Mouse (Mus musculus) midbrain, embryonic 11.5 days (tissue): ENCODE results near the gene Tmem63a. TPM values are rescaled to one million over a fixed set of nuclear protein-coding genes. Genes with fewer than 3 reads are reported as not detected.

Experiments
- polyA plus RNA-seq: library from polyadenylated mRNA; unstranded; fragments of >200 nt; fragmentation: Nextera tagmentation; extraction: Ambion mirVana; gene quantifications from 2 replicates; pipeline ENCODE4 v1.2.1, GENCODE M21; 2014

Gene Tmem63a
- polyA plus RNA-seq, 1 experiment from 2014 or later: 2.5 TPM

Other genes starting within 250 kb of the Tmem63a start
- 0.08 TPM in 1 of 2 replicates, not detected in the other for gene Mixl1, start 245.3 kb upstream of the Tmem63a start, polyA plus RNA-seq
- gene Acbd3, start 216.3 kb upstream of the Tmem63a start, polyA plus RNA-seq: 20.8 and 21.6 TPM in 2 replicates
- gene H3f3a, start 128.4 kb upstream of the Tmem63a start, polyA plus RNA-seq: 3,662 and 3,728 TPM in 2 replicates
- 34.1 and 35.1 TPM in 2 replicates for gene Sde2, start 91.2 kb upstream of the Tmem63a start, polyA plus RNA-seq
- gene Lefty2, start 49.2 kb upstream of the Tmem63a start, polyA plus RNA-seq: not detected in 2 replicates
- 85.4 and 97.9 TPM in 2 replicates for gene Pycr2, start 38.1 kb upstream of the Tmem63a start, polyA plus RNA-seq
- gene Lefty1, start 7.3 kb upstream of the Tmem63a start, polyA plus RNA-seq: 0.51 and 1.1 TPM in 2 replicates
- gene Ephx1, start 78.6 kb downstream of the Tmem63a start, polyA plus RNA-seq: 0.87 and 1.6 TPM in 2 replicates
- gene 9130409I23Rik, start 108.9 kb downstream of the Tmem63a start, polyA plus RNA-seq: 0.08 TPM in 1 of 2 replicates, not detected in the other
- gene Nvl, start 201.9 kb downstream of the Tmem63a start, polyA plus RNA-seq: 35.1 and 36.9 TPM in 2 replicates
- gene Cnih4, start 202.3 kb downstream of the Tmem63a start, polyA plus RNA-seq: 93.6 and 101 TPM in 2 replicates